Mouse (Mus musculus): ENCODE measurements around the gene Gm26897. TPM values are rescaled to one million over a fixed set of nuclear protein-coding genes. Genes with fewer than 3 reads are reported as not detected.

Gm26897 gene
- polyA plus RNA-seq (2017; shearing (Covaris generic)), result not detected

DNA sequence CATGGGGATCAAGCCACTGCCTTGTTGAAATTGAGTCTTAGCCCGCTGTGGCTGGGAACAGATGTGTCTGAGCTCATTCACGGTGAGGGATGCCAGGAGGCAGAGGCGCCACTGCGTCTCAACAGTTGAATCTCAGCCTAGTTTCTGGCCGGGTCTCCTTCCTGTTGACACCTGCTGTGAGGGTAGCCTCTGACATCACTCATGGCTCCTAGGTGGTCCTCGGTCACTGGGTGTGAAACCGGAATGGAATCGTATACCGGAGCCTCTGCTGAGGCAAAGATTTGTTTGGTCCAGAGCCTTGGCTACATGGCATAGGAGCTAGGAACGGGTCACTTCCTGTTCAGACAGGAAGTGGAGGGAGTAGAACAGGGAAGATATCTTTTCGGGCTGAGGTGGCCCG lies at the start of gene Gm26897:
TSS of gene Gm26897 (plus strand) at position 74 of the 400 bp plus-strand sequence.

